Mouse (Mus musculus): ENCODE measurements at regions not wholly inside any gene's neighbourhood (a gene's known extent, or its start where the extent isn't known, plus 50 kb on each side); places are given as distances from the start of the nearest gene placed in this dataset.

- DNase-seq (ENCODE audit: extremely low read depth, insufficient read length, low spot score) = no peak
Observed at GRCm38 (mm10) chr1:28677700-28678099, 102.4 kb downstream of the Gm597 start.

- DNase-seq (ENCODE audit: extremely low read depth, insufficient read length, low spot score) = no peak
Observed at GRCm38 (mm10) chr1:28675336-28675735, 104.7 kb downstream of the Gm597 start.

- DNase-seq (ENCODE audit: extremely low read depth, insufficient read length, low spot score) = no peak
Observed at GRCm38 (mm10) chr1:28640818-28641217, 139.2 kb downstream of the Gm597 start.

GRCm38 (mm10) chr1:28622745-28623144 is 157.3 kb downstream of the Gm597 start:
- DNase-seq (ENCODE audit: extremely low read depth, insufficient read length, low spot score) = peak; percentile 4

GRCm38 (mm10) chr1:28602383-28602782 is 177.7 kb downstream of the Gm597 start:
- no peak for DNase-seq (ENCODE audit: extremely low read depth, insufficient read length, low spot score)

- no peak for DNase-seq (ENCODE audit: extremely low read depth, insufficient read length, low spot score)
Observed at GRCm38 (mm10) chr1:28565383-28566154, 214.5 kb downstream of the Gm597 start.

- no peak for DNase-seq (ENCODE audit: extremely low read depth, insufficient read length, low spot score)
Observed at GRCm38 (mm10) chr1:28563894-28564293, 216.2 kb downstream of the Gm597 start.

Measured in 3134 (cell line).